Mouse (Mus musculus) cortical plate, adult 2 months (tissue): Measurements from ENCODE around the gene Il33. TPM values are rescaled to one million over a fixed set of nuclear protein-coding genes. Genes with fewer than 3 reads are reported as not detected.
"Not testable (repeated sequence)": the region's sequence is repeated elsewhere in the genome, so short reads cannot be mapped to it uniquely, and the experiment has no call there.

Experiments used
- H3K27ac ChIP-seq: fragments of 200-500 bp; 2 replicates; pipeline ENCODE4 v1.5.1; 2012; ENCODE audit warnings: low read length, control low read depth, inconsistent platforms; ENCODE audit not compliant: insufficient read depth
- H3K4me1 ChIP-seq: fragments of 200-500 bp; 2 replicates; pipeline ENCODE4 v1.6.1; 2011; ENCODE audit warnings: low read length; ENCODE audit not compliant: control insufficient read depth, insufficient read depth
- H3K4me3 ChIP-seq: fragments of 200-500 bp; 2 replicates; pipeline ENCODE4 v1.5.1; 2011; ENCODE audit warnings: mild to moderate bottlenecking, low read length, control low read depth; ENCODE audit not compliant: insufficient read depth
- CTCF ChIP-seq: fragments of 200-500 bp; IDR thresholded peaks from 2 replicates; pipeline ENCODE4 v1.5.1; 2011; ENCODE audit warnings: mild to moderate bottlenecking, control low read depth, low read length; ENCODE audit not compliant: insufficient read depth; ENCODE audit errors: extremely low read depth
- POLR2A ChIP-seq: fragments of 200-500 bp; IDR thresholded peaks from 2 replicates; pipeline ENCODE4 v1.6.1; 2011; ENCODE audit warnings: mild to moderate bottlenecking, low read length, control low read depth; ENCODE audit not compliant: insufficient read depth; ENCODE audit errors: extremely low read depth
- polyA plus RNA-seq: library from polyadenylated mRNA; depleted of rRNA; stranded (reverse); fragments of >200 nt; gene quantifications from 2 replicates; pipeline ENCODE4 v1.2.3, GENCODE M21; 2012

Gene Il33
- polyA plus RNA-seq, 1 experiment: 37.2 TPM

GRCm38 (mm10) chr19:29930296-29930695 lies 5.4 kb downstream of the Il33 start:
- no peak overlapping the region for H3K4me3 ChIP-seq
- TF ChIP-seq POLR2A (no peak), CTCF (no peak)
- no peak overlapping the region for H3K27ac ChIP-seq
- no peaks in the 10 kb centered on the region for H3K4me1 ChIP-seq

DNA sequence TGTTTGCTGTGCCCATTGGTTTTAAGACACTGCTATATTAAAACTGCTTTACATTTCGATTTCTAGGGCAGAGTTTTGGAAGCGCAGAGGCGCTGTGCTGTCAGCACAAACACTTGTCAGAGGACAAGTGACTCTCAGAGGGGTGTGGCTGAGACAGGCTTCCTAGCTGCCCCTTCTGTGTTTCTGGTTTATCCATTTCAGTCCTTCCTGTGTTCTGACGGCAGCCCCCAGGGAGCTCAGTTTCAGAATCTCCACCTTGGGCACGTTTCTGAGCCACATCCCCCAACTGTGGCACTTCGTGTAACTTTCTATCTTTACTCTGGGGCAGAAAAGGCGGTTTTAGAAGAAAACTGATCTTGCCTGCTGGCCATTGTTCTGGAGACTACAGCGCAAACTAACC lies 12.5 kb downstream of the Il33 start:
- H3K4me1 ChIP-seq: no peaks in the 10 kb centered on the region
- no peak overlapping the region for H3K4me3 ChIP-seq
- TF ChIP-seq POLR2A (no peak), CTCF (no peak)
- H3K27ac ChIP-seq: no peak overlapping the region

DNA sequence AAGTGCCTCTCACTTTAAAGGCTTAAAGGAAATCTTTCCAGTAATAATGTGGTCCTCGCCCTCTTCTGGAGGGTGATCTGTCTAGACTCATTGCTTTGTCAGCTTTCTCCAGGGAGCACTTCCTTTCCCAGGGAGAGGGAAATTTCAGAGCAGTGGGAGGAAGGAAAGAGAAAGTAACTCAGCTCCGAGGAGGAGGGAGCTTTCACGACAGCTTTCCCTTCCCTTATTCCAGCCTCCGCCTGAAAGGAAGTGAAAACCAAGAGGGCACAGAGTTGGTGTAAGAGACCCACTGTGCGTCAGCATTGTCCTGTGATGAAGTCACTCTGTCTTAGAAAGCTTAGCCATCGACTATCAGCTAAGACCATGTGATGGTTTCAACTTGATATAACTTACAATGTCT lies 15.3 kb downstream of the Il33 start:
- Histone ChIP-seq H3K4me1 (no peaks in the 10 kb centered on the region), H3K4me3 (no peak overlapping the region), H3K27ac (no peak overlapping the region)
- TF ChIP-seq CTCF (no peak), POLR2A (no peak)

DNA sequence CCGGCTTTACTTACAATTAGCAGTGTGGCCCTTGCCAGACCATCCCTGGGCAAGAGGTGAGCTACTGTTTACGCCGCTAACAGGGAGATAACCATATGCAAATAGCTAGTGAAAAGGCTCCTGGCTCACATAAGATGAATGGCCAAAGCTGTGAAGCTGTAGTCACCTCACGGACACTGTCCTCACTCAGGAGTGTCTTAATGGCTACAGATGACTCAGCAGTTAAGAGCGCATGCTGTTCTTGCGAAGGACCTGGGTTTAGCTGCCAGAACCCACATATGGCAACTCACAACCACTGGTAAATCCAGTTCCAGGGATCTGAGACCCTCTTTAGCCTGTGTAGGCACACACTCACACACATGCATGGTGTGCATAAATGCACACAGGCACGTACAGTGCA lies 16.3 kb downstream of the Il33 start:
- H3K4me3 ChIP-seq: no peak overlapping the region
- no peak overlapping the region for H3K27ac ChIP-seq
- H3K4me1 ChIP-seq: no peaks in the 10 kb centered on the region
- TF ChIP-seq CTCF: no peak
- TF ChIP-seq POLR2A: no peak

DNA sequence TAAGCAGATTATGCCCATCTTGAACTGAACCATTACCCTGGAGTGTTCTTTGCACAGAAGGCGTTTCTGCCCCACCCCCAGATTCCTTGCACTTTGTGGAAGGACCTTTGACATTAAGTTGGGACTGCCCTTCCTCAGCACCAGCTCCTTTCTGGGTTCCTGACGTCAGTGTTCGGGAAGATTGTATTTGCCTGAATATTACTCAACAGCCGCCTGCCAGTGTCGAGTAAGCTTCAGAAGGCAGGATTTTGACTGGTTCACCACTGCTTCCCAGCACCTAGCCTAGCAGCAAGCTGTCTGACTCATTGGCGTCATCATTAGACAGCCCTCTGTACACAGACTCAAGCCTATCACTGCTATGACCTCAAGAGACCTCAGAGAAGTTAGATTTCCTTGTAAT lies 17.4 kb downstream of the Il33 start:
- H3K4me3 ChIP-seq: no peak overlapping the region
- no peaks in the 10 kb centered on the region for H3K4me1 ChIP-seq
- no peak overlapping the region for H3K27ac ChIP-seq
- TF ChIP-seq POLR2A (no peak), CTCF (no peak)

DNA sequence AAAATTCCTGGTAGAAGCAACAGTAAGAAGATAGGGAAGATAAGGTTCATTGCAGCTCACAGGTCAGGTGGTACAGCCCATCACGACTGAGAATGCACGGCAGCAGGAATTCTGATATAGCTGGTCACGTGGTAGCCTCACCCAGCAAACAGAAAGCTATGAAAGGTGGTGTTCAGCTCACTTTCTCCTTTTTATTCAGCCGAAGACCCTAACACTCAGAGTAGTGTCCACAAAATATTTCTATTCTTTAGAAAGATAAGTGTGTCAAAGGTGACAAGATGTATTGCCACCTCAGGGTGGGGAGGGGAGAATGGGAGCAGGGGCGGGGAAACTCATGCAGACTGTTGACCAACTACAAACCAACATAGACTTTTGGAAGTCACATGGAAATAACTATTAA lies 19.5 kb downstream of the Il33 start:
- Histone ChIP-seq H3K4me3 (no peak overlapping the region), H3K4me1 (no peaks in the 10 kb centered on the region), H3K27ac (no peak overlapping the region)
- no peak for TF ChIP-seq POLR2A
- no peak for TF ChIP-seq CTCF

GRCm38 (mm10) chr19:29944935-29945334 lies 20.0 kb downstream of the Il33 start:
- not testable (repeated sequence) for H3K27ac ChIP-seq, H3K4me1 ChIP-seq, H3K4me3 ChIP-seq

- Histone ChIP-seq H3K4me3 (no peak overlapping the region), H3K27ac (no peak overlapping the region), H3K4me1 (no peaks in the 10 kb centered on the region)
- no peak for TF ChIP-seq POLR2A
- no peak for TF ChIP-seq CTCF
These were observed 20.9 kb downstream of the Il33 start for GRCm38 (mm10) chr19:29945557-29946422.

DNA sequence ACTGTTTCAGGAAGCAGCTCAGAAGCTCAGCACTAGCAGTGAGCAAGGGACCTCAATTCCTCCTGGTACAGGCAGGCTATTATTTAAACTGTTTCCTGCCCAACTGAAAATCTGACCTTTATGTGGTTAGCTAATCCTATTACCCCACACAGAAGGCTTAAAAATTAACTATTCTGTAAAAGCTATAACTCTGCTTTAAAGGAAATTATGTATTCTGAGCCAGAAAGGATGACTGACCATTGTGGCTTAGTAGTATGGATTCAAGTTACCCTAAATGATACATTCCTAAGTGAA lies 21.5 kb downstream of the Il33 start:
- Histone ChIP-seq H3K27ac (no peak overlapping the region), H3K4me3 (no peak overlapping the region), H3K4me1 (no peaks in the 10 kb centered on the region)
- TF ChIP-seq CTCF (no peak), POLR2A (no peak)

- Histone ChIP-seq H3K4me3 (no peak overlapping the region), H3K27ac (no peak overlapping the region), H3K4me1 (no peaks in the 10 kb centered on the region)
- TF ChIP-seq POLR2A: no peak
- TF ChIP-seq CTCF: no peak
These were observed 22.1 kb downstream of the Il33 start for GRCm38 (mm10) chr19:29947056-29947455.
